Mouse (Mus musculus): Measurements from ENCODE around the gene Comp. TPM values are rescaled to one million over a fixed set of nuclear protein-coding genes. Genes with fewer than 3 reads are reported as not detected.

Comp gene
- polyA plus RNA-seq (2014; fragmentation: Illumina TruSeq; extraction: RNeasy Lipid Tissue Mini Kit (QIAGEN cat#74804); ENCODE audit: low read depth, low replicate concordance), result not detected

GRCm38 (mm10) chr8:70373397-70374317 is at the start of gene Comp:
Gene Comp, plus strand, starts transcription at chr8:70373558.

DNA sequence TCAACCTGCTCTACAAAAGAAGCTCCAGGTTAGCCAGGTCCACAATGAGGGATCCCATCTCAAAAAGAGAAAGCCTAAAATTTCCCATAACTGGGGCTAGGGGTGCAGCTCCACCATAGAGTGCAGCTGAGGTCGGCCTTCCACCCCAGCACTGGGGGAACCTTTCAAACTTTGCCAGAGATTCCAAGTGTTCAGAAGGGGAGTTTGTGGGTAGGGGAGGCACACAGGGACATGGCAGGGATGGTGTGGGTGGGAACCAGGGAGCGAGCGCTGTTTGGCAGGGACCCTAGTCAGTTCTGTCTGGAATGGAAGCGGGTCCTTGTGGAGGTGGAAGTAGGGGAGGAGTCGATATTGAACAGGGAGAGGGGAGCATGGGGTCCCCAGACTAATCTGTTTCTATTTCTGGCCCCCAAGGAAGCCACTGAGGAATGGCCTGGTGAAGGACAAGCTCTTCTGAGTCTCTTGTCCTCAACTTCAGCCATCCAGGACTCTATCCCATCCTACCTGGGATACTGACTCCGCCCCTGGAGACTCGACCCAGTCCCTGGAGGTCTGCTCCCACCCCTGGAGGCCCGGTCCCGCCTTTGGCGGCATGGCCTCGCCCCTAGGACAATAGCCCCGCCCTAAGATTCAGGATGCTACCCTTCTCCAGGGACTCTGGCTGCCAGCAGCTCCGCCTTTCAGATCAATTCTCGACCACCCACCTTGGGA is 44.1 kb upstream of the Comp start, which contains the start of gene Gdf1:
TSS of gene Gdf1 (plus strand) at position 694 of the 711 bp plus-strand sequence.

DNA sequence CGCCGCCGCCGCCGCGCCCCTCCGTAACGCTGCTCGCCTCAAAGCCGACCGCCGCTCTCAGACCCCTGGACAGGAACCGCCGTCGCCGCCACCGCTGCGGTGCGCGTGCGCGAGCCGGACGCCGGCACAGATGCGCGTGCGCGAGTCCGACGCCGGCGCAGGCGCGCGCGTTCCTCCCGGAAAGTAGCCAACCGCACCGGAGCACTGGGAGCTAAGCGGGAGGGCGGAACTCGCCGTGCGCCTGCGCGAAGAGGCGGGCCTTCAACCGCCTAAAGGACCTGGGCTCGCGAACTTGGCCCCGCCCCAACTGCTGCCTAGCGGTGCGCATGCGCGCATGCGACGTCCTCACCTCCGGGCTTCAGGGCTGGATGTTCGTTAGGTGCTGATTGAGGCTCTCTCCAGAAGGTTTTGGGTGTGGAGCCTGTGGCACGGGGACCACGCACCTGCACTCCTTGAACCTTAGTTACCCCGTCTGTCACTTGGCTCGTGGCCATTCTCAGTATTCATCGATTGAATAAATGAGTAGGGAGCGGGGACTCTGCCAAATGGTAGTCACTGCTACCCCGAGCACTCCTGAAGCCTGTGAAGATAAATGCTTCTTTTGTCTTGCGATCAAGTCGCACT is 20.1 kb upstream of the Comp start, which contains the start of gene Upf1:
TSS of gene Upf1 (minus strand) at position 85 of the 624 bp plus-strand sequence.

Other genes starting within 250 kb of the Comp start
- 2.1 TPM for gene Nr2c2ap, start 242.2 kb upstream of the Comp start, polyA plus RNA-seq (2014; fragmentation: Illumina TruSeq; extraction: RNeasy Lipid Tissue Mini Kit (QIAGEN cat#74804); ENCODE audit: low read depth, low replicate concordance)
- gene Rfxank, start 234.4 kb upstream of the Comp start, polyA plus RNA-seq (2014; fragmentation: Illumina TruSeq; extraction: RNeasy Lipid Tissue Mini Kit (QIAGEN cat#74804); ENCODE audit: low read depth, low replicate concordance), result 1.4 TPM
- gene Borcs8, start 234.1 kb upstream of the Comp start, polyA plus RNA-seq (2014; fragmentation: Illumina TruSeq; extraction: RNeasy Lipid Tissue Mini Kit (QIAGEN cat#74804); ENCODE audit: low read depth, low replicate concordance), result 5.6 TPM
- gene Mef2b, start 233.8 kb upstream of the Comp start, polyA plus RNA-seq (2014; fragmentation: Illumina TruSeq; extraction: RNeasy Lipid Tissue Mini Kit (QIAGEN cat#74804); ENCODE audit: low read depth, low replicate concordance), result not detected
- gene Tmem161a, start 201.2 kb upstream of the Comp start, polyA plus RNA-seq (2014; fragmentation: Illumina TruSeq; extraction: RNeasy Lipid Tissue Mini Kit (QIAGEN cat#74804); ENCODE audit: low read depth, low replicate concordance), result 3.0 TPM
- 12.2 TPM for gene Slc25a42, start 161.3 kb upstream of the Comp start, polyA plus RNA-seq (2014; fragmentation: Illumina TruSeq; extraction: RNeasy Lipid Tissue Mini Kit (QIAGEN cat#74804); ENCODE audit: low read depth, low replicate concordance)
- gene Sugp2, start 139.3 kb upstream of the Comp start, polyA plus RNA-seq (2014; fragmentation: Illumina TruSeq; extraction: RNeasy Lipid Tissue Mini Kit (QIAGEN cat#74804); ENCODE audit: low read depth, low replicate concordance), result 2.6 TPM
- 0.87 TPM for gene Armc6, start 139.1 kb upstream of the Comp start, polyA plus RNA-seq (2014; fragmentation: Illumina TruSeq; extraction: RNeasy Lipid Tissue Mini Kit (QIAGEN cat#74804); ENCODE audit: low read depth, low replicate concordance)
- gene Homer3, start 90.7 kb upstream of the Comp start, polyA plus RNA-seq (2014; fragmentation: Illumina TruSeq; extraction: RNeasy Lipid Tissue Mini Kit (QIAGEN cat#74804); ENCODE audit: low read depth, low replicate concordance), result not detected
- 3.4 TPM for gene Ddx49, start 71.1 kb upstream of the Comp start, polyA plus RNA-seq (2014; fragmentation: Illumina TruSeq; extraction: RNeasy Lipid Tissue Mini Kit (QIAGEN cat#74804); ENCODE audit: low read depth, low replicate concordance)
- 4.9 TPM for gene Cope, start 71.0 kb upstream of the Comp start, polyA plus RNA-seq (2014; fragmentation: Illumina TruSeq; extraction: RNeasy Lipid Tissue Mini Kit (QIAGEN cat#74804); ENCODE audit: low read depth, low replicate concordance)
- not detected for gene Cers1, start 57.8 kb upstream of the Comp start, polyA plus RNA-seq (2014; fragmentation: Illumina TruSeq; extraction: RNeasy Lipid Tissue Mini Kit (QIAGEN cat#74804); ENCODE audit: low read depth, low replicate concordance)
- not detected for gene Gdf1, start 43.7 kb upstream of the Comp start, polyA plus RNA-seq (2014; fragmentation: Illumina TruSeq; extraction: RNeasy Lipid Tissue Mini Kit (QIAGEN cat#74804); ENCODE audit: low read depth, low replicate concordance)
- 2.4 TPM for gene Upf1, start 20.3 kb upstream of the Comp start, polyA plus RNA-seq (2014; fragmentation: Illumina TruSeq; extraction: RNeasy Lipid Tissue Mini Kit (QIAGEN cat#74804); ENCODE audit: low read depth, low replicate concordance)
- gene Crtc1, start 66.0 kb downstream of the Comp start, polyA plus RNA-seq (2014; fragmentation: Illumina TruSeq; extraction: RNeasy Lipid Tissue Mini Kit (QIAGEN cat#74804); ENCODE audit: low read depth, low replicate concordance), result 0.74 TPM
- 1.5 TPM for gene Klhl26, start 103.4 kb downstream of the Comp start, polyA plus RNA-seq (2014; fragmentation: Illumina TruSeq; extraction: RNeasy Lipid Tissue Mini Kit (QIAGEN cat#74804); ENCODE audit: low read depth, low replicate concordance)
- not detected for gene Tmem59l, start 113.8 kb downstream of the Comp start, polyA plus RNA-seq (2014; fragmentation: Illumina TruSeq; extraction: RNeasy Lipid Tissue Mini Kit (QIAGEN cat#74804); ENCODE audit: low read depth, low replicate concordance)
- gene Crlf1, start 119.6 kb downstream of the Comp start, polyA plus RNA-seq (2014; fragmentation: Illumina TruSeq; extraction: RNeasy Lipid Tissue Mini Kit (QIAGEN cat#74804); ENCODE audit: low read depth, low replicate concordance), result not detected
- gene Rex1bd, start 133.2 kb downstream of the Comp start, polyA plus RNA-seq (2014; fragmentation: Illumina TruSeq; extraction: RNeasy Lipid Tissue Mini Kit (QIAGEN cat#74804); ENCODE audit: low read depth, low replicate concordance), result 2.4 TPM
- gene Uba52, start 137.2 kb downstream of the Comp start, polyA plus RNA-seq (2014; fragmentation: Illumina TruSeq; extraction: RNeasy Lipid Tissue Mini Kit (QIAGEN cat#74804); ENCODE audit: low read depth, low replicate concordance), result 13.6 TPM
- gene Fkbp8, start 154.2 kb downstream of the Comp start, polyA plus RNA-seq (2014; fragmentation: Illumina TruSeq; extraction: RNeasy Lipid Tissue Mini Kit (QIAGEN cat#74804); ENCODE audit: low read depth, low replicate concordance), result 10.3 TPM
- gene Kxd1, start 154.4 kb downstream of the Comp start, polyA plus RNA-seq (2014; fragmentation: Illumina TruSeq; extraction: RNeasy Lipid Tissue Mini Kit (QIAGEN cat#74804); ENCODE audit: low read depth, low replicate concordance), result 11.4 TPM
- 2.1 TPM for gene Ell, start 165.9 kb downstream of the Comp start, polyA plus RNA-seq (2014; fragmentation: Illumina TruSeq; extraction: RNeasy Lipid Tissue Mini Kit (QIAGEN cat#74804); ENCODE audit: low read depth, low replicate concordance)
- gene Isyna1, start 220.8 kb downstream of the Comp start, polyA plus RNA-seq (2014; fragmentation: Illumina TruSeq; extraction: RNeasy Lipid Tissue Mini Kit (QIAGEN cat#74804); ENCODE audit: low read depth, low replicate concordance), result not detected
- gene Ssbp4, start 235.3 kb downstream of the Comp start, polyA plus RNA-seq (2014; fragmentation: Illumina TruSeq; extraction: RNeasy Lipid Tissue Mini Kit (QIAGEN cat#74804); ENCODE audit: low read depth, low replicate concordance), result not detected
- gene Lrrc25, start 242.6 kb downstream of the Comp start, polyA plus RNA-seq (2014; fragmentation: Illumina TruSeq; extraction: RNeasy Lipid Tissue Mini Kit (QIAGEN cat#74804); ENCODE audit: low read depth, low replicate concordance), result 0.85 TPM